Mouse (Mus musculus) left cerebral cortex, adult 9 months (tissue): ENCODE results near the gene Rbm39.

Experiments used
- DNase-seq, 2 experiments: peaks; one replicate each; pipeline ENCODE4 v3.0.0; 2022; ENCODE audit warnings: low spot score in 2 of 2

Gene Rbm39

GRCm38 (mm10) chr2:156111358-156112079 is 68.5 kb downstream of the Rbm39 start, which contains the start of the genes Cpne1 and Rbm12:
Cpne1 (minus strand) TSS chr2:156111965.
Rbm12 (minus strand) TSS chr2:156111978.
- DNase-seq = peak; percentile 58 to 86

- peak in 1 of 2 experiments; percentile 21 for DNase-seq
These were observed 69.2 kb downstream of the Rbm39 start for GRCm38 (mm10) chr2:156110627-156111357.
